Mouse (Mus musculus): ENCODE data around the gene Apold1.

DNA sequence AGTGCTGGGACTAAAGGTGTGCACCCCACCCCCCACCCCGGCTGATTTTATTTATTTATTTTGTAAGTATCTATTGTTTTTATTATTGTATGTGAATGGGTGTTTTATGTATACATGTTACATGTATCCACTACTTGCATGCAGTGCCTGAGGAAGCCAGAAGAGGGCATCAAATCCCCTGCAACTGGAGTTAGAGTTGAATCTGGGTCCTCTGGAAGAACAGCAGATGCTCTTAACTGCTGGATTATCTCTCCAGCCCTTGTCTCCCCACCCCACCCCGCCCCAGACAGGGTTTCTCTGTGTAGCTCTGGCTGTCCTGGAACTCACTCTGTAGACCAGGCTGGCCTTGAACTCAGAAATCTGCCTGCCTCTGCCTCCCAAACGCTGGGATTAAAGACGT lies 25.1 kb upstream of the Apold1 start:
- TF ChIP-seq CHD2 (IDR thresholded peaks at IDR 0.05; ENCODE audit: low read depth, low read length), result no peak
- TF ChIP-seq MAFK (IDR thresholded peaks at IDR 0.05; ENCODE audit: insufficient read depth, low read depth, low read length), result no peak
- no peak for TF ChIP-seq ZNF384 (IDR thresholded peaks at IDR 0.05; ENCODE audit: low read depth, low read length)
- TF ChIP-seq HCFC1 (IDR thresholded peaks at IDR 0.05; ENCODE audit: borderline replicate concordance, insufficient read depth, low read length), result no peak
- TF ChIP-seq ZC3H11A (IDR thresholded peaks at IDR 0.05; ENCODE audit: borderline replicate concordance, low read depth, low read length), result no peak

Data from ES-E14 (cell line).